Mouse (Mus musculus): Measurements from ENCODE around the gene Irf2bp2.

Gene Irf2bp2

DNA sequence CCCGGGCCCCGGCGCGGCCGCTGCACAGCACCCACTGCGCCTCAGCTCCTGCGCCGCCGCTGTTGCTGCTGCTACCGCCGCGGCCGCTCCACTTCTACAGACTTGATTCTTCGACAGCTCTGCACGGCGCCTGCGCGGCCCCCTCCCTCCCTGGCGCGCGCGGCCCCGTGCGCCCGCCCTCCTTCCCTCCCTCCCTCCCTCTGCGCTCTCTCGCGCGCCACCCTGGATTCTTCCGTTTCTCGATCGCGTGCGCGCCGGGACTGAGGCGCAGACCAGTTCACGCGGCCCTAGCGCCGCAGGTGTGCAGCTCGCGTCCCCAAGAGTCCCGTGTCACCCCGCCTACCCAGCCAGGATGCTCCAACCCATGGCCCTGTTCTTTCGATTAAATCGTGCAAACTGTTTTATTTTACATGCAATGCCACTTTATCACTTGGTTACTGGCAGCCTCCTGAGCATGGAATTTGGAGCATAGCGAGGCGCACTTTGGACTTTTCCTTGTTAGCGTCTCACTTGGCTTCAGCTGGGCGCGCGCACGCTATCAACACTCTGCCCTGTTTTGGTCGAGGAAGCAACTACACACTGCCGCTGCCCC is at the start of gene Irf2bp2:
Irf2bp2 (minus strand) TSS at position 98 of the 592 bp plus-strand sequence.
- peak; percentile 99 for DNase-seq (ENCODE audit: low read depth, low spot score)

DNA sequence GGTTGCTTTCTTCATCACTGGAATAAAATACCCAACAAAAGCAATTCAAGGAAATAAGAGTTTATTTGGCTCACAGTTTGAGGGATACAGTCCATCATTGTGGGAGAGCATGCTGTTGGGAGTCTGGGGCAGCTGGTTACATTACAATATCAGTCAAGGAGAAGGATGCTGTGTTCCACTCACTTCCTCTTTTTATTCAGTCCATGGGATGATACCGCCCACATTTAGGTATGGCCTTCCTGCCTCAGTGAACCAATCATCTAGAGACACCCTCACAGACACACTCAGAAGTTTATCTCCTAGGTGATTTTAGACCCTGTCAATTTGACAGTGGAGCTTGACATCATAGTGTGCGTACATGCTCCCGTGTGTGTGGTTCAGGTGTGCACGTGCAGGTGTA is 48.9 kb upstream of the Irf2bp2 start:
- no peak for DNase-seq (ENCODE audit: low read depth, low spot score)

DNA sequence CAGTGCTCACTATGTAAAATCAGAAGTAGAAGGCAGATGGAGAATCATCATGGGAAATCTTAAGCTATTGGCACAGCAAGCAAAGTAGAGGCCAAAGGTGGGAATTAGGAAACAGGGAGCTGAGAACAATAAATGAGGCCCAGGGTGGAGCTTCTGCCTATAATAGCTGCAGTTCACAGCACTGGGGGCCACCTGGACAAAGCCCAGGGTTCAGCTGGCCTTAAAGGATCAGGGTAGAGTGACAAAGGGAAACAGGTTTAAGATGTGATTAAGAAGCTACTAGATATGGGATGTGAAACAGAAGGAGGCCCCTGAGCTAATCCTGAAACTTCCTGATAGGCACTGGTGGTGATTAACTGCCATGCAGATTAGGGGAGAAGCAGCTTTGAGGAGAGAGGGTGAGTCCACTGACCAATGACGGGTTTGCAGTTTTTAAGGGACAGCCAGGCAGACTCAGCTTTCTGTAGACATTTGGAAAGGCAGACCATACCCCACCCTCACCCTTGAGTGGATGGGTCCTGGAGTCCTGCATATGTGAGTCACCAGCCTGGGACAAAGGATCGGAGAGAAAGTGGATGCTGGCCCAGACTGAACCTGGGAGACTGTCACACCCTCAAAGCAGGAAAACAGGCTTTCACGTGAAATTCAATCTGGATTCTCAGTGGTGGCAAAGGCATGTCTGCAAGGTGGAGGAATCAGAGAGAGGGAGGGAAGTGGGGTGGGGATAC is 47.9 kb upstream of the Irf2bp2 start:
- no peak for DNase-seq (ENCODE audit: low read depth, low spot score)

GRCm38 (mm10) chr8:126639161-126639560 is 45.4 kb upstream of the Irf2bp2 start:
- DNase-seq (ENCODE audit: low read depth, low spot score) = no peak

DNA sequence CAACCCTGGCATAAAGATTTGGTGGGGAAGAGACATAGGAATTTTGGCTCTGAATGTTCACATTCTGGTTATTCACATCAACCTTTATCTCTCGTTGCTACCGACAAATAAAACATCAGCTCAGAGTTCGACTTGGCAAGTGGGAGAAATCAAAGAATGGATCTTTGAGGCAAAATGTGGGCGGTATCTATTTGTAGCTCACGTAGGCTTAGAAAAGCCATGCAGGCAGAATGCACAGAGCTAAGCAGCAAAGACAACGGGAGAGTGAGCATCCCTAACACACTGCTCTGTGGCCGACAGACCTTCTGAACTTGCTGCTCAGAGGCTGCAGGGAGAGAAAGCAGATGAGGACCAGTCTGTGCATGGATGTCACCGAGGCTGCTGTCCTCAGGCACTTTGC is 44.2 kb upstream of the Irf2bp2 start:
- peak; percentile 23 for DNase-seq (ENCODE audit: low read depth, low spot score)

DNA sequence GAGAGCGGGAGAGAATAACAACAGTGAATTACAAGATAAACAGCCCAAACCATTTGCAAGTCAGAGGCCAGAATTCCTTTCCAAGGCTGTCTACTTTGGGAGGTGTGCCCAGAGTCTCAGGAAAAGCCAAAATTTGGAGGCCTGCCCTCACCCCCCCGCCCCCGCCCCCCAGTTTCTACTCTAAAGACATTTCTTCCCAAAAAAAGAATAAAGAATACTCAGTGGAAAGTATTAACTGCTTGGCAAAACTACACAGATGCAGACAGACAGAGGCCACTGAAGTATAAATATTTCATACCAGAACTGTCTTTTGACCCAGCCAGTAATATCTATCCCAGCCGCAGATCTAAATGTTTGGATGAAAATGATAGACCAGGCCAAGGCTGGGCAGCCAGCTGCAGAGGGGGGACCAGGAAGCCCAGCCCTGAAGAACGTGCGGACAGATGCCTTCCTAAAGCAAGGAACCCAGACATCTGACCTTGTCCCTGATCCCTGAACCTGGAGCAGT is 40.8 kb upstream of the Irf2bp2 start:
- no peak for DNase-seq (ENCODE audit: low read depth, low spot score)

DNA sequence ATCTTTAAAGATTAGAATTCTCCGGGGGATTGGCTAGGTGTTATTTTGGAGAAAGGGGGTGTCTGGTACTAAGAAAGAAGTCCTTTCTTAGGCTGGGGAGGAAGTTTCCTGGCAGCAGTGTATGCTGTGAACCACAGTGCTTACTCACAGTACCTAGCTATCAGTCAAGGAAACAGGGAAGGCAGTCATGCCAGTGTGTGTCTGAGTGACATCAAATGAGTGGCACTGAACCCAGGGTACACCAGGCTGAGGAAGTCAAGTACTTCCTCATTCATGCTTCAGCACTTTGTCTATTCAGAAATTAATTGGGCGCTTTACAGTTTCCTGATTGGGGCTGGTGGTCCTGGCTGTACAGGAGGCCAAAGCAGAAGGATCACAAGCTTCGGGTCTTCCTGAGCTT is 34.8 kb upstream of the Irf2bp2 start:
- no peak for DNase-seq (ENCODE audit: low read depth, low spot score)

GRCm38 (mm10) chr8:126626415-126626814 is 32.6 kb upstream of the Irf2bp2 start:
- DNase-seq (ENCODE audit: low read depth, low spot score) = no peak

- DNase-seq (ENCODE audit: low read depth, low spot score) = no peak
These were observed 28.5 kb upstream of the Irf2bp2 start for GRCm38 (mm10) chr8:126622111-126622795.

- DNase-seq (ENCODE audit: low read depth, low spot score) = no peak
These were observed 26.9 kb upstream of the Irf2bp2 start for GRCm38 (mm10) chr8:126620721-126621120.

DNA sequence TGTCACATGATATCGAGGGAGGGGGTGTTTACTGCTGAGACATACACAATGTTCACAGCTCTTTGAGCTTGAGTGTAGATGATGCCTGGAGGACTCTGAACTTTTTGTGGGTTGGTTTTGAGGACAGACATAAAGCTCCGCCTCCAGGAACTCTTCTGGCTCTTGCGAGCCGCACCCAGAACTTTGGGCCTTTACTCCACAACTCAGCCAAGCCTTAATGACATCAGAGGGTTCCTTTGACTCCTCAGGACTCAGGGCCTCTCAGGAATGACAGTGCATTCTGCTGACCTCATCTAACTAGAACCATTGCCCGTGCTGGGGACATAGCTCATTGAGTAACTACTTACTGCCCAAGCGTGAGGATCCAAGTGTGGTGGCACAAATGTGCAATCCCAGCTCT is 25.7 kb upstream of the Irf2bp2 start:
- DNase-seq (ENCODE audit: low read depth, low spot score) = no peak

DNA sequence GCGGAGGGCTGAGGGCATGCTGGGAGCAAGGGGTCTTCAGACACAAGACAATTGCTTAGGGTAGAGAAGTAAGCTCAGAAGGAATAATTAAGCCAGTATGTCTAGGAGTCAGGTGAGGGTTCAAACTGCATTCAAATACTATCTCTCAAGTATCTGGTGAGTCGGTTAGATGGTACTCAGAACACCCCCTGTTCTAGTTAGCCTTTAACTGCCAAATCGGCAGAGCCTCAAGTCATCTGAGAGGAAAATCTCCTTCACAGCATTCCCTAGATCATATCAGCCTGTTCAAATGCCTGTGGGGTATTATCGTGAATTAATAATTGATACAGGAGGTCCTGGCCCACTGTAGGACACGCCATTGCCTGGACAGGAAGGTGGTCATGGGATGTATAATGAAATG is 23.9 kb upstream of the Irf2bp2 start:
- no peak for DNase-seq (ENCODE audit: low read depth, low spot score)

DNA sequence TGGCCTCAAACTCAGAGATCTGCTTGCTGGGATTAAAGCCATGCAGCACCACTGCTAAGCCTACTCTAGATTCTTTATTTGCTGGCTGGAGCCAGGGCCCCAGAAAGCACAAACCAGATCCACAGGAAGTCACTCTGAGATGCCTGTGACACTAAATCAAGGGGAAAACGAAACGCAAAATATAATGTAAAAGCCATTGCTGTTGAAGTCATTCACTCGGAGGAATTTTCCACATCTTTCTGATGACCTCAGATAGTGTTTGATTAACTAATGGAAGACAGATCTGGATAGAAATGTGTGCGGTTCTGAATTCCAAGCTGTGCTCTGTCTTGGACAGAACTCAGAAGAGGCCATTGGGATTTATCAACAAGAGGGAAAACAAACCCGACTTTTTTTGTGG is 22.9 kb upstream of the Irf2bp2 start:
- DNase-seq (ENCODE audit: low read depth, low spot score) = peak; percentile 61

DNA sequence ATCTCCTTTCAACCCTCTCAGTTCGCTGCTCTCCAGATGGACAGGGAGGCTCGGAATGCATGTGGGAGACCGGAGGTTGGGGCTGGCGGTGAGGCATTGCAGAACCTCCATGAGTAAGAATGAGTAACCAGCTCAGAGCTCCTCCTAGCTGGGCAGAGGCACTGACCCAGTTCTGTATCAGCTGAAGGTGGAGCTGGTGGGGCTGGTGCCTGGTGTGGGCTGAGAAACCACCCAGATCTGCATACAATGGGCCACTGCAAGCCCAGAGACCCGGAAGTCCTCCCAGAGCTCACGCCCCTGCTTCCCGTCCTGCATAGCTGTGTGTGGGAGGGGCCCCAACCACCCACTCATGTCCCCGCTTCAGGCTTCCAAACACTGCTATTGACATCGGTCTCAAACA is 22.0 kb upstream of the Irf2bp2 start:
- DNase-seq (ENCODE audit: low read depth, low spot score) = peak; percentile 81

DNA sequence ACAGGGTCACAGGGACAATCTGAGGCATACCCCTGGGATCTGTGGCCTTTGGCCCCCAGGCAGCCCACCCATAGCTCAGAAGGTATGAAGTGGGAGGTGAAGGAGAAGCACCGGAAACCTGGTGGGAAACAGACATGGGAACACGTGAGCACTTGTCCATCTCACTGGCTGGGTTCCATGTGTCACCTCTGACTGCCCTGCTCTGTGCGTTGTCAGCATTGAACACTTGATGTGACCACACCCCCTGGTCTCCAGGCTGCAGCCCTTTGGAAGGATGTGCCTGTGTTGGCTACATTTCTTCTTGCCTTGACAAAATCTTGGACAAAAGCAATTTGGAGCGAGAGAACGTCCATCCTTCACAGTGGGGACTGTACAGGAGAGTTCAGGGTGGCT is 20.9 kb upstream of the Irf2bp2 start:
- DNase-seq (ENCODE audit: low read depth, low spot score) = no peak

DNA sequence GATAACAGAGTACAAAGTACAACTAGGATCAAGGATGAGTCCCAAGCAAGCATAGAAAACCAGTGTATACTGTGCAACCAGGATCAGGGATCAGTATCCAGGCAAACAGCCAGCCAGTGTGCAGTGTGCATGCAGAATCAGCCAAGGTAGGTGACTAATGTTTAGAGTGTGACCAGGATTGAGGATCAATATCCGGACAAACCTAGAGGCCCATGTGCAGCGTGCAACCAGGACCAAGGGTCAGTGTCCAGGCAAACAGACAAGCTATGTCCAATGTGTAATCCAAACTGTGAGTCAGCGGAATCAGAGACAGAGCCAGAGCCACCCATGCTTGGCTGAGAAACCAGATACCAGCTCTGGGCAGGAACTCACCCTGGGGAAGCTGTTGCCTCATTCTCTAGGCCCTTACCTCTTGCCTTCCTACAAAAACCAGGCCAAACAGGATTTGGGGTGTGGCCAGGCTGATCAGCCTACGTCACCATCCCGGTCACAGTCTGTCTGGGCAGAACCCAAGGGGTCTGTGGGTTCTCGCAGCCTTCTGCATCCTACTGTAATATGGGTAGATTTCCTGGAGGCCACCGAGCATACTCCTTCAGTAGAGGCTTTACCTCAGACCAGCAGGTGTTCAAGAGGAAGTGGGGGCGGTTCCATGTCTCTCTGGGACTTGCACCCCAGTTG is 20.4 kb upstream of the Irf2bp2 start:
- DNase-seq (ENCODE audit: low read depth, low spot score) = peak; percentile 68

DNA sequence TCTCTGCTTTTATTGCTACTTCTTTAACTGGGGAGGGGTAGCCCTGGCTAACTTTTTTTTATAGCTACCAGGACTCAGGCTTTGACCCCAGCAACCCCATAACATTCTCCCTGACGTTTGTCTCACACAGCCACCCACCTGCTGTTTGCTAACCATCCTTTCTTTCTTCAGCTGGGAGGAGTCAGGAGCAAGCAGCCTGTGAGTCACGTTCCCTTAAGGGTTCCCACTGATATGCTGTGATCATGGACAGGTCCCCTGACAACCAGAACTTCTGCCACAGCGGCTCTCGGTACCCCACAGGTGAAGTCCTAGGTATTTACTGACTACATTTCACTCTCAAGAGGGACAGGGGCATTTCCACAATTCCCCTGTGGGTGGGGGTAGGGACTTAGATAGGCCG is 19.4 kb upstream of the Irf2bp2 start:
- no peak for DNase-seq (ENCODE audit: low read depth, low spot score)

DNA sequence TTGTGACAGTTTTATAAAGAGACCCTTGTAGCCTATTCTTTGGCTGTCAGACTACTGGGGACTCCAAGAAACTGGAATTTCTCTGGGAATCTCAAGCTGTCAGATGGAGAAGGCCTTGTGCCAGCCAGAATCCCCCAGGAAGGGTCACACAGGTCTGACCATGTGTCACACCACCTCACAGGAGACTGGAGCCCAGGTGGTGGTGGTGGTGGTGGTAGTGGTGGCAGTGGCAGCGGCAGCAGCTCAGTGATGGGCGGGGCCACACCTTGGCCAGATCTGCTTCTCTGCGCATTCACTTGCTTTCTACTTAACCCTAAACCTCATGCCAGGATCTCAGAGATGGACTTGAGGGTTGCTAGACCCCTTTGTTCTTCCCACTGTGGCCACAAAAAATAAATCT is 19.0 kb upstream of the Irf2bp2 start:
- no peak for DNase-seq (ENCODE audit: low read depth, low spot score)

DNA sequence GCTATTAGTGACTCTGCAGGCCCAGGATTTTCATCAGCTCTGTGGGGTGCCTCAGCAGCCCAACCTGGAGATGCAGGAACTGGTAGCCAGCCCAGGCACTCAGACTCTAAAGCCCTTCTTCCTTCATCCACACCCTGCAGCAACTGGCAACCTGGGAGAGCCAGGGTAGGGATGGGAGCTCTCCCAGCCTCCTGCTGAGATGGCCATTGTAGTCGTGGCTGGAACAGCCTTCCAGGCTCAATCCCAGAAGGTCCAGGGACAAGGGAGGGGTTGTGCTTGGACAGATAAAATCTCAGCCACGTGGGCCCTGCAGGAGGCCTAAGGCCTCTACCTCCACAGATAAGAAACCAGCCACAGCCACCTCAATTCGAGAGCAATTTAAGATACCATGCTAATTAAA is 16.9 kb upstream of the Irf2bp2 start:
- DNase-seq (ENCODE audit: low read depth, low spot score) = no peak

DNA sequence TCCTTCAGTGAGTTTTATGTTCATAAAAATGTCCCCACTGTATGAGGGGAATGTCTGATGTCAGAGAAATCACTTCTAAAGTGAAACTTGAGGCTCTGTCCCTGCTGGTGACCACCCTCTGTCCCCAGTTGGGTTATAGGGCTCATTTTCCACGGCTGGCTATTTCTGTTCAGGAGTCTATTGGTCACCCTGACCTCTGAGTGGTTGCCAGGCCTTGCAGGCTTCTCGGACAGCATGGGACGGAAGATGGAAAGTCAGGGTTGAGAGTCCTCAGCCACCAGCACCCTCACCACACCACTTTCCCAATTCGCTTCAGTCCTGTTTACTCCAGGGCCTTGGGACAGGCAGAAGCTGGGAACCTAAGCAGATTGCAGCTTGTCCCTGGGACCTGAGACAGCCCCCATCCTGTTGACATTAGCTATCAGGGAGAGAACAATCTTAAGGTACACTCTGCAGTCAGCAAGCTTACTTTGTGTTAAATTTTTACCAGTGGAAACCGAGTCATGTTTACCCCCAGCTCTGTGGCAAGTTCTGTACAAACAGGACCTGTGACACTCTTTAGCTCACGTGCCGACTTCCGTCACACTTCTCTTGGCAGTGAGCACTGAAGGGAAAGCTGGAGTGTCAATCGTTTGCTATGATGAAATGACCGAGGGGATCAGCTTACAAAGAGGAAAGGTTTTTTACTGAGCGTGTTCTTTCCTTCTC is 15.9 kb upstream of the Irf2bp2 start:
- DNase-seq (ENCODE audit: low read depth, low spot score) = no peak

- no peak for DNase-seq (ENCODE audit: low read depth, low spot score)
These were observed 9.6 kb upstream of the Irf2bp2 start for GRCm38 (mm10) chr8:126603241-126603947.

Data from CD4-positive helper T cell, adult 2 months (primary cell).